Mouse (Mus musculus) heart, embryonic 10.5 days (tissue): ENCODE data around the gene Slc10a4. TPM values are rescaled to one million over a fixed set of nuclear protein-coding genes. Genes with fewer than 3 reads are reported as not detected.

ENCODE experiments used
- DNase-seq: peaks from one replicate; pipeline ENCODE4 v3.0.0-alpha.2; 2017; ENCODE audit warnings: low spot score
- H3K27ac ChIP-seq: fragments of 300-500 bp; sonication (generic); 2 replicates; pipeline ENCODE4 v1.5.1; 2016; ENCODE audit warnings: mild to moderate bottlenecking
- H3K27me3 ChIP-seq: fragments of 300-500 bp; sonication (generic); 2 replicates; pipeline ENCODE4 v1.6.1; 2016; ENCODE audit warnings: mild to moderate bottlenecking; ENCODE audit not compliant: poor library complexity, insufficient read depth, severe bottlenecking
- H3K36me3 ChIP-seq: fragments of 300-500 bp; sonication (generic); 2 replicates; pipeline ENCODE4 v1.6.1; 2016; ENCODE audit warnings: mild to moderate bottlenecking, moderate library complexity
- H3K4me1 ChIP-seq: fragments of 300-500 bp; sonication (generic); 2 replicates; pipeline ENCODE4 v1.6.1; 2016; ENCODE audit warnings: mild to moderate bottlenecking
- H3K4me3 ChIP-seq: fragments of 300-500 bp; sonication (generic); 2 replicates; pipeline ENCODE4 v1.5.1; 2016; ENCODE audit warnings: mild to moderate bottlenecking, moderate library complexity
- H3K9me3 ChIP-seq: fragments of 300-500 bp; sonication (generic); 2 replicates; pipeline ENCODE4 v1.6.1; 2016; ENCODE audit warnings: mild to moderate bottlenecking, moderate library complexity
- WGBS: fragments of 180-500 bp; shearing (Covaris S2); methylation state at CpG from one replicate; pipeline ENCODE4 v1.1.7; 2016; 5-methylcytosine and 5-hydroxymethylcytosine counted together
- polyA plus RNA-seq: library from polyadenylated mRNA; unstranded; fragments of >200 nt; fragmentation: Nextera tagmentation; extraction: Ambion mirVana; gene quantifications from 2 replicates; pipeline ENCODE4 v1.2.1, GENCODE M21; 2016

The Slc10a4 gene
- polyA plus RNA-seq, 1 experiment from 2014 or later: 0.30 TPM

DNA sequence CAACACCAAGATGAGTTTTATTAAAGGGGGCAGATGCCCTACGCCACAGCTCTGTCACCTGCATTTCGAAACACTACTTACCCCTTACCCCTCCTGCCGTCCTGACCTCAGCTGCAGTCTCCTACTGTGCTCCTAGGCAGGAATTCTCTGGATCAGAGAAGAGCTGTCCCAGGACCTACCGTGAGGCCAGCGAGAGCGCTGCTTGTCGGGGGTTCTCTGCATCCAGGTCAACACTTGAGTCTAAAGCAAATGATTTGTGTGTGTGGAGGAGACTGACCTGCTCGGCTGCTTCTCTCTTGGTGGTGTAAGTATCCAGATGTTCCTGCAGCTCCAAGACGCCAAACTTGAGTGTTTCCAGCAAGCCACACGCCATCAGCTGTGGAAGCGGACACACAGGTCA lies 25.8 kb downstream of the Slc10a4 start:
- no peaks in the 10 kb centered on the region for H3K9me3 ChIP-seq
- peak; percentile 56 for DNase-seq
- H3K27ac ChIP-seq: no peak overlapping the region
- no peak overlapping the region for H3K4me3 ChIP-seq
- 88% methylated on average over 11 of the region's 11 CpGs for WGBS
- H3K4me1 ChIP-seq: peaks cover 9% of the 10 kb centered on the region
- H3K36me3 ChIP-seq: peaks cover 76% of the 10 kb centered on the region
- no peaks in the 10 kb centered on the region for H3K27me3 ChIP-seq

DNA sequence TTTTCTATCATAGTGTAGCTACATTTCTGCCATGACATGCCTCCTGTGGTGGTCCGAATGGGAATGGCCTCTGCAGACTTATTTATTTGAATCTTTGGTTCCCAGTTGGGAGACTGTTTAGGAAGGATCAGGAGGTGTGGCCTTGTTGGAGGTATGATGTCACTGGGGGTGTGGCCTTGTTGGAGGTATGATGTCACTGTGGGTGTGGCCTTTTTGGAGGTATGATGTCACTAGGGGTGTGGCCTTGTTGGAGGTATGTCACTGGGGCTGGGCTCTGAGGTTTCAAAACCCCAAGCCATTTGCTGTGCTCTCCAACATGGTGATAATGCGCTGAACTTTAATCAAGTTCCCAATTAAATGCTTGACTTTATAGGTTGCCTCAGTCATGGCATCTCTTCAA lies 37.4 kb downstream of the Slc10a4 start:
- WGBS: 91% methylated on average over 2 of the region's 2 CpGs

DNA sequence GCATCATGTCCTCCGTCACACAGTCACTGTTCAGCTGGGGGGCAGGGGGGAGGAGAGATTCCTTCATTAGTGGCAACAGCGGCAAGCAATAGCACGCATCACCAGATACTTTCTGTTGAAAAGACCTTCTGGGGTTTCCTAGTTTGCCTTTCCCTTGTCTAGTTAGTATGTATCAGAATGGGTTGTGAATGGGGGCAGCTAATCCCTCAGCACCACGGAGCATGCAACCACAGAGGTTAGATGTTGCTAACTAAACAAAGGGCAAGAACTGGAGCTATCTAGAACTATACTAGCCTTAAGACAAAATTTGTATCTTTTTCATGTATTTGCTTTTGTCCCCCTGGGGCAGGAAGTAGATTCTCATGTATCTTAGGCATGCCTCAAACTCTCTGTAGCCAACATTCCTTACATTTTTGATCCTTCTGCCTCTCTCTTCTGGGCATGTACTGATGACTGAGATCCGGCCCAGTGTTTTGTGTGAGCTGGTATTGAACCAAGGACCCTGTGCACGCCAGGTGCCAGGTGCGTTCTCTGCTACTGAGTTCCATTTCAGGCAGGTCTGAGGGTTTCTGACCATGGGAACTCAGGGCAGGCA lies 41.1 kb downstream of the Slc10a4 start:
- WGBS: 69% methylated on average over 7 of the region's 7 CpGs
- H3K27ac ChIP-seq: no peak overlapping the region
- H3K4me3 ChIP-seq: no peak overlapping the region
- H3K27me3 ChIP-seq: no peaks in the 10 kb centered on the region
- peaks cover 97% of the 10 kb centered on the region for H3K36me3 ChIP-seq
- no peaks in the 10 kb centered on the region for H3K4me1 ChIP-seq
- H3K9me3 ChIP-seq: no peaks in the 10 kb centered on the region
- DNase-seq: no peak

More for the DNA sequence above, 37.4 kb downstream of the Slc10a4 start:
- Histone ChIP-seq H3K9me3 (no peaks in the 10 kb centered on the region), H3K36me3 (peaks cover 70% of the 10 kb centered on the region), H3K4me3 (no peak overlapping the region), H3K27me3 (no peaks in the 10 kb centered on the region), H3K27ac (no peak overlapping the region), H3K4me1 (no peaks in the 10 kb centered on the region)
- peak; percentile 33 for DNase-seq

DNA sequence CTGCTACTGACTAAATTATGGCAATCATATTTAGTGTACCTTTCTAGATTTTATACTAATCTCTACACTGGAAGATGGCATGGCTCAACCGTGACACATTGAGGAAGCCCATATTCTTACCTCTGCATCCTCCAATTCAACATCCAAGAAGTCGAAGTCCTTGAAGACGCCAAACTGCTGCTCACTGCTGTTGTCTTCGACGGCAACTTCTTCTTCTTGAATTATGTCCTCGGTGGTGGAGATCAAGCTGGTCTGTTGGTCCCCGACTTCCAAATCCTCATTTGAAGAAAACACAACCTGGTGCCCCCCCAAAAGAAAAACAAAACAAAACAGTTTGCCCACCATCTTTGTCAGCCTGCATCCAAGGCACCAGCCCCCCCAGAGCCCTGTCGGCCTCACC lies 47.2 kb downstream of the Slc10a4 start:
- no peaks in the 10 kb centered on the region for H3K9me3 ChIP-seq

DNA sequence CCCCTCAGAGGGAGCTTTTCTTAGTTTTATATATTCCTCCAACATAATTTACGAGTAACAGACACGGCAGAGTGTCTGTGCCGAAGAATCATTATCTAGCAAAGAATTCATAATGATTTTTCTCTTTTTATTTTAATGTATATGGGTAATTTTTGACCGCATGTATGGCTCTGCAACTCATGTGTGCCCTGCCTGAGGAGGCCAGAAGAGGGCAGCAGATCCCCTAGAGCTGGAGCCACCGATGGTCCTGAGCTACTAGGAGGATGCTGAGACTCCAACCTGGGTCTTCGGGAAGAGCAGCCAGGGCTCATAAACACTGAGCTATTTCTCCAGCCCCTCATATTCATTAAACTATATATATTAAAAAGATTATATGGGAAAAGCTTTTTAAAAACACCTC lies 49.8 kb downstream of the Slc10a4 start:
- Histone ChIP-seq H3K36me3 (peaks cover 74% of the 10 kb centered on the region), H3K9me3 (no peaks in the 10 kb centered on the region), H3K4me1 (no peaks in the 10 kb centered on the region), H3K27me3 (no peaks in the 10 kb centered on the region), H3K4me3 (no peak overlapping the region), H3K27ac (no peak overlapping the region)
- DNase-seq: no peak
- 91% methylated on average over 6 of the region's 6 CpGs for WGBS

More for the DNA sequence above, 47.2 kb downstream of the Slc10a4 start:
- peaks cover 91% of the 10 kb centered on the region for H3K36me3 ChIP-seq
- WGBS: 93% methylated on average over 8 of the region's 8 CpGs
- peak; percentile 67 for DNase-seq
- no peak overlapping the region for H3K4me3 ChIP-seq
- H3K27me3 ChIP-seq: no peaks in the 10 kb centered on the region
- no peak overlapping the region for H3K27ac ChIP-seq
- H3K4me1 ChIP-seq: no peaks in the 10 kb centered on the region

DNA sequence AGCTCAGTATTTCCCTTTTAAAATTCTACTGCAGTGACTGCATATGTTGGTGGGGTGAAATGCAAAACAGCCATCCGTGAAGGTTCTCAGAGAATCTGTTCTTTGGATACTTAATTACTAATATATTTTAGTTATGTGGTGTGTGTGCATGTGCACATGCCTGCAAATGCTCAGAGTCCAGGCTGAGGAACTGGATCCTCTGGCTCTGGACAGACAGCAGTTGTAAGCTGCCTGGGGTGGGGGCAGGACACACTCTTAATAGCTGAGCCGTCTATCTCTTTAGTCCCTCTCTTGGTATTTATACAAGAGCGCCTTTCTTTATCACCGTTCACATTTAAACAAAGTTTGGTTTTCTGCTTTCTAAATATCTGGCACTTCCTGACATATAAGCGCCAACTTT lies 50.3 kb downstream of the Slc10a4 start:
- Histone ChIP-seq H3K27ac (no peak overlapping the region), H3K36me3 (peaks cover 69% of the 10 kb centered on the region), H3K9me3 (no peaks in the 10 kb centered on the region), H3K27me3 (no peaks in the 10 kb centered on the region), H3K4me1 (no peaks in the 10 kb centered on the region), H3K4me3 (no peak overlapping the region)
- DNase-seq: peak; percentile 51
- 85% methylated on average over 5 of the region's 5 CpGs for WGBS

DNA sequence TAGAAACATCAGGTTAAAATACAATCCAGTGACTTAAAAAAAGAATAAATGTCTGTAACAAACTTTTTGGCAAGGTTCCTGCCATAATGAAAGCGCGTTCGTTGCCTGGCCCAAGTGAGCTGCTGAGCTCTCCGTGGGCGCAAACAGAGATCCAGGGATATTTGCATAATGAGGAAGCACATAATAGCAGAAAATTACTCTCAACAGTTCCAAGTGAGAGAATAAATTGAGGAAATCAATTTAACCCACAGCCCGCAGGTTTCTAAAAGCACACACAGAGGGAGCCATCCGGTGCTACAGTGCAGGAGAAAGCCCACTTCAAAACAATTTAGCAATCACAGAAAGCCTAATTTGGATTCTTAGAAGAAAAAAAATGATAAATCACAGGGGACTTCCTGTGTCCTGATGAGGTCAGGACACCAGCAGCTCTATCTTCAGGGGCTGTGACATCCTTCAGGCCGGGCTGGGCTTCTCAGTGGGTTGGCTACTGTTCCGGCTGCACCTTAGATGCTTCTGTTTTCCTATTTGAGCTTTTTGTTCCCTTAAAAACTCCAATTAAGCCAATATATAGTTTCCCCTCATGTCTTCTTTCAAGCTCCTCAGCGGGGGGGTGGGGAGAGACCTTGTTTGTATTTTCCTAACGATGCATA lies 54.9 kb downstream of the Slc10a4 start:
- no peaks in the 10 kb centered on the region for H3K4me1 ChIP-seq
- no peak overlapping the region for H3K4me3 ChIP-seq
- H3K9me3 ChIP-seq: no peaks in the 10 kb centered on the region
- DNase-seq: peak; percentile 31
- no peak overlapping the region for H3K27ac ChIP-seq
- 91% methylated on average over 11 of the region's 11 CpGs for WGBS
- peaks cover 54% of the 10 kb centered on the region for H3K36me3 ChIP-seq
- H3K27me3 ChIP-seq: no peaks in the 10 kb centered on the region

Other genes starting within 250 kb of the Slc10a4 start
- gene Tec, start 138.4 kb upstream of the Slc10a4 start, polyA plus RNA-seq: 7.5 and 12.1 TPM in 2 replicates
- 18.1 and 21.0 TPM in 2 replicates for gene Slain2, start 92.6 kb upstream of the Slc10a4 start, polyA plus RNA-seq
- gene Gm10135, start 32.2 kb upstream of the Slc10a4 start, polyA plus RNA-seq: not detected in 2 replicates
- gene Fryl, start 249.7 kb downstream of the Slc10a4 start, polyA plus RNA-seq: 27.7 and 32.6 TPM in 2 replicates